Mouse (Mus musculus): ENCODE results near the gene Hdac4.

- no peak for TF ChIP-seq EP300 (IDR thresholded peaks at IDR 0.05; ENCODE audit: low read depth)
- TF ChIP-seq CTCF (IDR thresholded peaks at IDR 0.05; ENCODE audit: low read depth), result no peak
Measured at GRCm38 (mm10) chr1:92099964-92100363, 95.5 kb downstream of the Hdac4 start.

All from liver, postnatal 0 days (tissue).